Mouse (Mus musculus) left cerebral cortex, adult 11 months (tissue): ENCODE data around the gene Fbxl17.

Experiments
- DNase-seq: peaks from one replicate; pipeline ENCODE4 v3.0.0; 2022; ENCODE audit warnings: low spot score

Gene Fbxl17

DNA sequence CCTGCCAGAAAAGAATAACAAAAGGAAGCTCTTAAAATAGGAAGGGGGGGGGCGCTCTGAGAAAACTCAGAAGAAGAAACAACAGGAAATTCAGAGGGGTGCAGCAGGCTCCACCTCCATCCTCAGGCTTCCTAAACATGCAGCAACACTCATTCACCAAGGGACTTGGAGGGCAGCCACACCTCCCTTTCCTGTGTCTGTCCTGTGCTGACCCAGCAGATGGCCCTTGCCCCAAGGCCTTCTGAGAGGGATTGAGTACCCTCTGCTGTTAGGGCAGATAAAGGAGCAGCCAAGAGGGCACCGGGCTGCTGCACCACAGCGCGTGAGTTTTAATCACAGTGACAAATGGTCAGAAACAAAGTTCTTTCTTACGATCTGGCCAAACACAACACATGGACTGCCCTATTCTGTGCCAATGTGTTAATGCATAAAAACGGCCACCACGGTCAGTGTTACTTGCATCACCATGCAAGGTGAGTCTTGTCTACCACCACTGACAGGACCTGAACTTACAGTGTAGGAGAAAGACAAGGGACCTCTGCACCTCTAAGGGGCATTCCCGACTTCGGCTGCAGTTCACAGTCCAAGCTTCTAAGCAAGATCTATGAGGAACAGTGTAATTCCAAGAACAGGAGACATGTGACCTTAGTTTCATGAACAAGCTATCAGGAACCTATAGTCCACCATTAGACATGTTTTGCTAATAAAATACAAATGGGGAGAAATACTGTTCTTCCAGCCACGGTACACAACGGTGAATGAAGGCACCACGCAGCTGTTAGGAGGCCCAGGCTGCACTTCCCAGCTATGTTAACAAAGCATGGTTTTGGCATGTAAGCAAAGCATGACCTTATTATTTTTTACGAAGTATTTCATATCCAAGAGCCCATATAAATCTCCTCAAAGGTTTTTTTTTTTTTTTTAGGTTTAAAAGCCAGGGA is 96.8 kb downstream of the Fbxl17 start:
- DNase-seq = no peak

DNA sequence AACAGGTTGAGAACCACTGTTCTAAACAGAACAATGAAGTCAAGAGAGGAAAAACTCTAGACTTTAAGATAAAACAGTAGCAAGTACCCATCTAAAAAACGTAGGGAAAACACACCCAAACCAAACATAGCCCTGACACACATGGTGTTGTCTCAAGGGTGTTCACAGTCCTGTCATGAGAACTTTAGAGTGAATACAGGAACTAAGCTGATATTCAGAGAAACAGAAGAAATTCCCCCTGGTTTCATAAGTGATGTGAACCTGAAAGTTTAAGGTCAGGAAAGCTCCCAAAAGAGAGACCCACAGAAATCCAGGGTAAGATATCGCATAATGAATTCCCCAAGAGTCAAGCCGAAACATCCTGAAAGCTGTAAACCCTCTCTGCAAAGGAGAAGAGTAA is 97.6 kb downstream of the Fbxl17 start:
- DNase-seq = no peak

DNA sequence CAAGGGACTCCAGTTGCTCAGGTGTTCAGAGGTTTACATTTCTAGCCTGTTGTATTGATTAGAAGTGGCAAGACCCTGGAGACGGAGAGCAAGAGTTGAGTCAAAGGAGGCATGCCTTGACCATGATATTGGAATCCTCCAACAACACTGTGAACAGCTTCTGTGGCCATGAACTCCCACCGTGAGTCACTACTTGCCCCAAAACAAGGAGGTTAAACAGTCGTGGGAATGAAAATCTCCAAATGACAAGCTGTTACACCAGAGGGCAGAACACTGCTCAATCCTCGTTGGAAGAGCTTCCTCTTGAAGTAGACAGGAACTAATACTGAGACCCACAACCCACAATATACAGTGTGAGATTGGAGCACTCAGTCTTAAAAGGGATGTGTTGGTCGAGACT is 99.2 kb downstream of the Fbxl17 start:
- no peak for DNase-seq

DNA sequence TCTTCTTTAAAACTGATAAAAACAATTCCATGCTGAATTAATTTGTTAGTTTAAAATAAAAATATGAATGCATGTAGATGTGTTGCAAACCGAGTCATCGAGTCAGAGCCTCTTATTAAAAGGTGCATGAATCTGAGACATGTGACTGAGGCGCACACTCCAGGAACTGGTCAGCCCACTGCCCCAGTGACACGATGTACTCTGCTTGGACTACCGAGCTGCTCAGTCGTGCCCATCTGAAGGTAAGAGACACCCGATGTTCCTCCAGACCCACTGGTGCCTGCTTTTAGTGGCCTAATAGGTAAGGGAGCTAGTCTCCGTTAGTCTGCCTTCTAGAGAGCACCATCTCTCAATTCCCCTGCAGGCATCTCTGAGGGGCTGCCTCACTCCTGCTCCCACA is 100.0 kb downstream of the Fbxl17 start:
- no peak for DNase-seq

DNA sequence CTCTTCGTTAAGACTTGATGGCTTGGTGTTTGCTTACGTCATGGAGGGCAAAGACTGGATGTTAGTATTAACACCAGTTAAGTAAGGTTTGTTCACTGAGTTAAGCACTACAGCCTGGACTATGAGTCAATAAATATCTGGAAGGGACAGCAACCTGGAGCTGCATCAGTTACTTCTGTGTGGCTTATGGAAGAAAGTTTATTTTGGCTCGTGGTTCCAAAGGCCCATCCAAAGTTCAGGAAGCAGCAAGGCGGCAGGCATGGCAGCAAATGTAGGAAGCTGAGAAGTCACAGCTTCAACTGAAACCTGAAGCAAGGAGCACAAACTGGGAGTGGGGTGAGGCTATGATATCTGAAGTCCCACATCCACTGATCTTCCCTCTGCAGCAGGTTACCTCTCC is 108.3 kb downstream of the Fbxl17 start:
- no peak for DNase-seq

DNA sequence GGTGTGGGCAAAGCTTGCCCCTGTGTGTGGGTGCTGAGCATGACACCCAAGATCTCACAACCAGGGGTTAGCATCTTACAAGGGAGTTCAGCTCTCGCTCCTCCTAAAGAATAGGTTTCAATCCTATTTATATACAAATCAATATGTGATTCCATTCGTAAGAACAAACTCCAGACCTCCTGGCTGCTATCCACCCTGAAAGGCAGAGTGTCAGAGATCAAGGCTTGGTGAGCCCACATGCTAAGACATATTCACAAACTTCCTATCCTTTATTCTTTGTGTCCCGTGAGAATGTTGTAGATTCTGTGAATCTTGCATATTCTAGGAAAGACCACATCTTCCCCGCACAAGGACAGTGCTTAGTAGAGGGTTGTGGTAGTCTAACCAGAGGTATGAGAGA is 108.9 kb downstream of the Fbxl17 start:
- DNase-seq = no peak

DNA sequence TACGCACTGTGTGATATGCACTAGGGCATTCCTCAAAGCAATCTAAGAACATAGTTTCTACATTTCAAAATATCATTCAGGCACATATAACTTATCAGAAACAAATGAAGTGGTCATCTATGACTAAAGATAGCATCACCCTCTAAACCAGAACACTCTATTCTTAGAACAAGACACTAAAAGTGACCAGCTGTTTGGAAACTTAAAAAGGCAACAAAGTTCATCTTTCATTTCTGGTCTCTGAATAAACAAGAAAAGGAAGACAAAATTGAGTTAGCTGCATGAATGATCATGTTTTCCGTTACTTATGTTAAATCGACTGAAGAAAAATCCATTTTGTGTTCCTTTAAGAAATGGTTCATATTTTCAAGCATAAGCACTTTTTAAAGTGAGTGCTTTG is 128.8 kb downstream of the Fbxl17 start:
- DNase-seq = no peak

DNA sequence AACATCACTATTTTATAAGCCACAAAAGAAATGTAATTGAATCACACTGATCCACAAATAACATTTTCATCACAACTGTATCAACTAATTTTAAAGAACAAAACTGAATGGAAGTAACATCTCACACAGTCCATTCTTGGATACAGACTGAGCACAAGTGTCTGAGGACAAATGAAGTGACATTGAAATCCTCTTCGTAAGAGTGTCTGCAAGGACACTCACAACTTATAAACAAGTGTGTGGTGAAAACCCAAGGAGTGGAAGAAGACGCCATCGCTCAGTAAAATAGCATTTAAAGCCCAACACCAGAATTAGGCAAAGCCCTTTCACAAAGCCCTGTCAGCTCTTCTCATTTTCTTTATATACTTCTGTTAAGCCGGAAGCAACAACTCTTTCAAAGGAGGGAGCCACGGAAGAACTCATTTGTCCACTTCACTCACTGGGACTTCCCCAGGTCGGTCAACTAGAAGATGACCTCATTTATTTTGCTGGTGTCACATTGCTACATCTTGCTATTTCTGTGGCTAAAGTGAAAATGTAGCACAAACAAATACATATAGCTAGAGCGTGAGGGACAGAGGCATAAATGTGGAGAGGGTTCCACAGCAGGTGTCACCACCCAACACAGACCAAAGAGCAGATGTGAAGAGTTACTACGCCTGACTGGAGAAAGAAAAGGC is 130.0 kb downstream of the Fbxl17 start:
- no peak for DNase-seq

DNA sequence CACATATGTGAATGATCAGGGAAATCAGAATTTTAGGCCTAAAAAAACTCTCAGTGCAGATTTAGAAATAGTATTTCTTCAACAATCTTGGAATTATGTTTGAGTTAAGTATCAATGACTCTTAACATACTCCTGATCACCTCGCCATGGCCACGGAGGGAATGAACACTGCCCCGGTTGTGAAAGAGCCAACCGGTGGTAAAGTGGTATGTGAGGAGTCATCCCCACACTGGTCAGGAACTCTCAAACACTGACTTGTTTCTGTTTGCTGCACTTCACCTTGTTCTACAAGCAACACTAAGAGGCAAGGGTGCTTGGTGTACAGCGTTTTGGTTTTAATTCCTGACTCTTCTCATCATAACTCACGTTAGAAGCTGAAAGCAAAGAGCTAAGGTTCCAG is 132.3 kb downstream of the Fbxl17 start:
- DNase-seq = no peak

DNA sequence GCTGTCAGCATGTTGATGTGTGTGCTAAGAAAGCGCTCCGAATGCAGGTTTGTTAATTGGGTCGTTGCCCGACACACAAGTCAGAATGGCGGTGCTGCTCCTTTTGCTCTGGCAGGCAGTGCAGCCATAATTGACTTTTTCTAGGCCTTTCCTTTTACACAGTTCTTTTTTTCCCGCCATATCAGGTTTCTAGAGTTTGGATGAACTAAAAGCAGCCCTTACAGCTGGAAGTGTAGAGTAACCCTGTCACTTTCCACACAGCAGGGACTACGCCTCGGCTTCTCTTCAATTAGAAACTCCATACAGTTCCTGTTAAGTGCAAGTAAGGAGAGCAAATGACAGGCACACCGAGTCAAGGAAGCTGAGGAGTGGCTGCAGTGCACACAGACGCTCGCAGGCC is 133.8 kb downstream of the Fbxl17 start:
- DNase-seq = no peak

DNA sequence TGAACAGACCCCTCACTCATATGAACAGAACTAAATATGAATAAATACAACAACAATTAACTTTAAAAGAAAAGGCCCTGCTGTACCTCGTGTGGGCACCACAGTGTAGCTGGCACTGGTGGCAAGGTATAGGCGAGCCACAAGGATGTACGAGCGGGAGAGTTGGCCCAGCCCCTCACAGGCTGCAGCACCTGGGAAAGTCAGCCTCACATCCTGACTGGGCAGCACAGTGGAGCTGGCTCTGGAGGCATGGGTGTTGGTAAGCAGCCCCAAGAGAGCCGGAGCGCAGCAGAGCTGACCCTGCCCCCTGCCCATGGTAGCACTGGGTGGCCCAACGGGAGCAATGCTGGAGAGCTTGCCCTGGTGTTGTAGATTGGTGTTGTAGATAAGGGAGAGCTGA is 135.2 kb downstream of the Fbxl17 start:
- DNase-seq = no peak

DNA sequence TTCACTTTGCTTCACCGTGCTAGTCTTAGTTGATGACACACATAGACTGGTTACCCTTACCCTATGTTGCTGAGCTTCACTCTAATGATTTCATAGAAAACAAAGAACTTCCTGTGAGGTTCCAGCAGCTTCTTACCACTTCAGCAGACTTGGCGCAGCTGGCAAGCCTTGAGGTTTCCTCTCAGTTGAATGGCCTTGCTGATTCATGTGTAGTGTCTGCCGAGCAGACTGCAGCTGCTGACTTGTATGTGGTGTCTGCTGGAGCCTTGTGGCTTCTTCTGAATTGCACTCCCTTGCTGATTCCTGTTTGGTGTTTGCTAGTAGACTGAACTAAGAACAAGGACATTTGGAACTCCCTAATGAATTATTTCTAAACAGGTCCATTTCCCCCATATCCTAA is 137.6 kb downstream of the Fbxl17 start:
- no peak for DNase-seq

DNA sequence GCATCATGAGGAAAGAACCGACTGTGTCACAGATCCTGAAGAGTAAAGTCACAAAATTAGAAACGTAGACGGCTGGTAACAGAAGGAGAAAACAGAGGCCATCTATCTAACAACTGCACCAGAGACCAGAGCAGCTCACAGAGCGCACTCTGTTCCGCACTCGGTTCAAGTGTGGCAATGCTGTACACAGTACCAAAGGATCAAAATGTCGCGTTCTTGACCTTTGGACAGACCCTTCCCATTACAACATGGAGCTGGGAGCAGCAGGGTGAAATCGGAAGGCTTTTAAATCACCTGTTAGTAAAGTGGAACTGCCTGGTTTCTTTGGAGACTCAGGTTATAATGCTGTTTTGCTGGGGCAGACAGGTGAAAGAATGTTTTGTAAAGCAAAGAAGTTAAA is 138.1 kb downstream of the Fbxl17 start:
- no peak for DNase-seq

DNA sequence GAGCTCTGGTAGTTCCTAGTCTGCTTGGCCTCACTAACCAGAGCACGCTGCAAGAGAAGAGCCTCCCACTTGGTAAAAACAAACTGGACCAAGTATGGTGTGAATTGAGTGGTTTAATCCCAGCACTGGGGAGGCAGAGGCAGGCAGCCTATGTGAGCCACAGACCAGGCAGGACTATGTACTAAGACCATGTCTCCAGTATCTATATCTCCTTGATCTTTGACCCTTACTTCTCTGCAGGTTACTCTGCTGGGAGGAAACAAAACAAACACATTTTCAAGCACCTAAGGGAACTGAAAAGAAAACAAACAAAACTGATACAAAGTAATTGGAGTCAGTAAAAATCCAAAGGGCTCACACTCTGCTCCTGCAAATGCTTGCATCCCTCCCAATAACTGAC is 141.0 kb downstream of the Fbxl17 start:
- DNase-seq = no peak

DNA sequence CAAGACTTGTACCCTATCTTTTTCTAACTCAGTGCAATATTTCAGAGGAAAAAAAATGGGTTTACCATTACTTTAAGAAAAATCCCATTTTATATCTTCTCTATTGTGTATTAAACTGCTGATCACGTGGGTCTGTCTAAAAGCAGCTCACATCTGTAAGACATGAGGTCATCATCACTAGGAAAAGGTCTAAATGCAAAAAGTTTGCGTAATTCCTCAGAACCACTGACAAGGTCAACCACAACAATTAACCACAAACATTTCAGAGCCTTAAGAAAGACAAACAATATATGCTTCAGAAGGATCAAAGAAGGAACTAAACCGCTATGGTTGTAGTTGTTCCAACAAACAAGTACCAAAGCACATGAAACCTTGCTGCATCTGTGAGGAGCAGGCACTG is 143.6 kb downstream of the Fbxl17 start:
- DNase-seq = no peak

DNA sequence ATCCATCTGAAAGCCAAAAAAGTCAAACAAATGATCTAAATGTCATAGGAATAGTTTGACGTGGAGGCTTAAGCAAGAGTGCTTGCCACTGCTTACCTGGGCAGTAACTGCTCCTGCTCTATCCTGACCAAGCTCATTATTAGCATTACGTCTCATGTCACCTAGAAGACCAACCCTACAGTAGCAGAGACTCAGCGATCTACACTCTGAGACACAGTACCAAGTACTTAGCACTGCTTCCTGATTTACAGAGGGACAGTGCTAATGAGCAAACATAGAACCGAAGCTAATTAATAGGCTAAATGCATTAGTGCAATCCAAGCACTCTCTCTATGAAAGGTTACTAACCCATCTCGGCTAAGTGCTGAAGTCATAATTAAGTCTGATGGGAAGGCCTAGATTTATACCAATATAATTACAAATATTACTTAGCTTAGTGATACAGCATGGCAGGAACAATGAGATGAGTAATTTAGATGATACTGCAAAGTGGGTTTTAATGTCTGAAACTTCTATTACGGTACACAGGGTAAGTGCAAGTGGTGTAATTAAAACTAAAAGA is 147.1 kb downstream of the Fbxl17 start:
- no peak for DNase-seq

DNA sequence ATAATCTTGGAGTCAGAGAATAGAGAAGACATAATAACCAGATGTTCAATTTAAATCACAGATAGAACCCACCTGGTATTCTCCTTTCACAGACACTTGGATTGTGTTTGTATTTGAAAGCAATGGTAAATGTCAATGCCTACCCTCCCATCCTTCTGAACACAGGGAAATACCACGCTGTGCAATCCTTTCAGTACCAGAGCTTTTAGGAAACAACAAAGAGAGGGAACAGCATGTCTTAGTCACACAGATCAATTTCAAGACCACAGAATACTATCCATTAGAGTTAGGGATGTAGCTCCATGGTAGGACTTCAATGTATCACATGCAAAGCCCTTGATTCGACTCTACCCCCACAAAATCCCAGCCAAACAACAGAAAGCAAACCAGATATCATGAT is 148.1 kb downstream of the Fbxl17 start:
- DNase-seq = no peak

DNA sequence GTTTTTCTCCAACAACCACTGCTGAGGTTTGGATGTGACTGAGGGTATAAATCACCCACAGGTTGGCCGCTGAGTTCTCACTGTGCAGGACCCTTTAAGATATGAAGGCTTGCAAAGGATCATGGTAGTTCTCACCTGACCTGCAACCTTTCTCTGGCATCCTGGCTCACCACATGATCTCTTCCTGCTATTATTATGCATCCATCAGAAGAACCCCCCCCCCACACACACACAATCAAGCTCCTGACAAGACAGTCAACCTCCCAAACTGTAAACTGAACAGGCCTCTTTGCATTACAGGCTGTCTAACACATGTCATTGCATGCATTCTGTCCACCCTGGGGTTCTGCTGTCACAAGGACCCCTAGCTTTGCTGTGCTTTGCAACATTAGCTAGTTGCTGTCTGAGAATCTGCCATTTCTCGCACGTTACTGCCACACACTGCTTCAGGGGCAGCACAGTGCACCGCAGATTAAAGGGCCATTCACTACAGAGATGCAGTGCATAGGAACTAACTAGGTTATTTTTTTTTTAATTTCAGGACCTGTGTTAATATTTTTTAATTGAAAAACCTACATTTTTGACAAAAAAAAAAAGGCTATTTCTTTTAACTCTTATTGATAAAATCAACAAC is 148.8 kb downstream of the Fbxl17 start:
- no peak for DNase-seq

DNA sequence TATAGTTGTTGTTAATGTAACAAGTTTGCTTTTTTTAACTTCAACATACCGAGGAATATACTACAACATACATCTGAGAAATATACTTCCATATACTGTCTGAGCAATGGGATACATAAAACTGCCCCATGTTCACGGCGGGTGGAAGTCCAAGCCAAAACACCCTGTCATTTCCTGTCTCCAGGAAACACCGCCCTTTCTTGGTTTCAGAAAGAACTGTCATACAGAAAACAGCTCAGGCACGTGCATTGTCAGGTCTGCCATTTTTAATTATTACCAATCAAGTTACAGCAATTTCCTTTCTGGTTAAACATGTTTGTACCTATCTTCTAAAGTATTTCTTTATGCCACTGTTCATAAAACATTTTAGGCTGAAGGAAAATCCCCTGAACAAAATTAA is 155.7 kb downstream of the Fbxl17 start:
- no peak for DNase-seq

DNA sequence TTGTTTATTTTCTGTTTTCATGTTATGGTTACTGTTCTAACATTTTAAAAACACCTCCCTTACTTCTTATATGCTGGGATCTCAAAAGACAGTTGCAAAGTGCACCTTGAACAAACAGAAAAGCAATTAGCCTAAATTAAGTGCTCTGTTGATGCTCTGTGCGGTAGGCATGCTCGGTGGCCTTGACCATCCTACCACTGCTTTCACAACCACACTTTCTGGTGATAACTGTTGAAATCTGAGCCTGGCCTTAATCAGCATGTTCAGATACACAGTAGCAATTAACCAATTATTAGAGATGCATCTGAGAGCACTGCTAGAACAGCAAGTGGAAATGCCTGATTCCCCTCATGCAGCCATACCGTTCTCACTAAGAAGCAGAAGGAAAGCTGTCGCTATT is 156.7 kb downstream of the Fbxl17 start:
- DNase-seq = no peak

DNA sequence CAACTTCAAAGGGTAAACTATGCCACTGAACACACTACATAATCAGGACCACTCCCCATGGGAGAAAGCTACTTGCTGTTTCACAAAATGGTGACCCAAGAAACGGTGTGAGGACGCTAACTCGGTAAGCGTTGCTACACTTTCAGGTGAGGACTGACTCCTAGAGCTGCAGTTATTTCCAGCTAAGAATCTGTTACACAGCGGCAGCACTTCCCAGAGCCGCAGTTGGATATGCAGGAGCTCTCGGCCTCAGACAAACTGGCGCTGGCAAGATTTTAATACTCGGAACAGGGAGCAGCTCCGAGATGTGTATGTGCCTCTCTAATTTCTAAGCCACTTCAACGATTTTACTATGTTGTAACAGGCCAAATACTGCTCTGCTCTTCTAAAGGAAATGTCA is 157.4 kb downstream of the Fbxl17 start:
- DNase-seq = no peak

DNA sequence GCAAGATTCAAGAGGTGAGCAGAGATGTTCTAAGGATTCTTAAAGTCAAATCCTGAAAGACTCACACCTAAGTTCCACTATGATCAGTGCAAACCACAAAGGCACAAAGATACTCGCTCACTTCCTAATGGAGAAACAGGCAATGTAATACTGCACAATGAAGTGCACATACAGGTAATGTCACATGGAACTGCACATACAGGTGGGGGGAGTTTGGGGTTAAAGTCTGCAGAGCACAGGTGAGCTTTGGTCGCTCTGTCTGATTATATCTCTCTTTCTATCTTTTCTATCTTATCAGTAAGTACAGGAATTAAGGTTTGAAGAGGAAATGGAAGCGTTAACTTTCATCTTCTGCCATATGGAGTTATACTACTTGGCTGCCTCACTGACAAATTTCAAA is 158.6 kb downstream of the Fbxl17 start:
- DNase-seq = no peak

DNA sequence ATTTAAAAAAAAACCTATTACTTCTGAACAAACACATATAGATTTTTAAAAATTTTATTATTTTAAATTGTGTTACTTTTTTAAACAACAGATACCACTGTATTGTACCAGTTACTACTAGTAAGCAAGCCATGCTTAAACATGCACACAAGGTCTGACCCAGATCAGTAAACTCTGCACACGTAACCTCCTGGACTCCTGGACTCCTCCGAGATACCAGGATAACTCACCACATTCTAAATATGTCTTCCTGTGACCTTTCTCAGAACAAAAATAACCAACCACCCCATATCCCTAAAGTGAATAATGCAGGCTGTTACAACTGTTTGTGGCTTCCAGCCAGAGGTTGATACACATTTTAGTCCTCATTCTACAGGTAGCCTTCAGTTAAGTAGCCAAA is 170.9 kb downstream of the Fbxl17 start:
- DNase-seq = no peak
